In genomic region chr1:44679415-44679814, GRCm38 (mm10) we compare ENCODE assay signal across 15 mouse cellular contexts.
DNase-seq lines count a peak whose midpoint lies in the region; ATAC-seq and TF ChIP-seq lines count a peak whose summit lies in the region.
"Had no signal": no experiment of that assay in that cellular context is flagged by ENCODE, and none has a peak within 500 bp of the region (broad histone marks: within the 10 kb centered on the region; RNA-seq: fewer than 3 reads in every experiment).

No protein-coding gene starts in this region.

- TF ChIP-seq EP300 in lung, postnatal 0 days (IDR thresholded peaks at IDR 0.05): no peak

- peak; percentile 2 for DNase-seq in hindbrain, embryonic 11.5 days (ENCODE audit: low spot score)
- DNase-seq in hindbrain, postnatal 0 days (ENCODE audit: low spot score): no peak
- DNase-seq in lung, postnatal 0 days (ENCODE audit: low spot score): peak; percentile 42
- no peak for DNase-seq in lung, postnatal 4 days
- peak; percentile 31 for DNase-seq in fibroblast of lung, adult 2 months (ENCODE audit: low read depth)
- peak; percentile 3 for DNase-seq in skeletal muscle tissue, adult 2 months (ENCODE audit: low read depth, low spot score)
- no peak for DNase-seq in layer of hippocampus, adult 8-10 months (ENCODE audit: low spot score in 2 of 2)
- DNase-seq: adrenal gland, adult 8-10 months; cerebellum, adult 9-10 months; liver, embryonic 13.5 days; spleen, adult 18-20 months; thymus, postnatal 4 days had no signal

- H3K4me3 ChIP-seq in hindbrain, embryonic 11.5 days (ENCODE audit: low read depth, low read length): no peak overlapping the region
- H3K4me3 ChIP-seq in hindbrain, postnatal 0 days (ENCODE audit: low read length): no peak overlapping the region
- H3K4me3 ChIP-seq in lung, postnatal 0 days (ENCODE audit: low read depth, low read length): no peak overlapping the region
- H3K4me3 ChIP-seq in forebrain, embryonic 15.5 days: no peak overlapping the region
- H3K4me3 ChIP-seq: layer of hippocampus, adult 2 months; liver, embryonic 13.5 days; neural tube, embryonic 13.5 days had no signal

- WGBS in hindbrain, embryonic 11.5 days: 63% methylated on average over 3 of the region's 3 CpGs
- 60% methylated on average over 3 of the region's 3 CpGs for WGBS in hindbrain, postnatal 0 days
- WGBS in lung, postnatal 0 days: 51% methylated on average over 3 of the region's 3 CpGs
- WGBS in forebrain, embryonic 15.5 days: 70% methylated on average over 3 of the region's 3 CpGs

- no peak overlapping the region for H3K27ac ChIP-seq in hindbrain, embryonic 11.5 days (ENCODE audit: low read depth, low read length)
- H3K27ac ChIP-seq in hindbrain, postnatal 0 days: no peak overlapping the region
- no peak overlapping the region for H3K27ac ChIP-seq in lung, postnatal 0 days (ENCODE audit: low read length)
- H3K27ac ChIP-seq in forebrain, embryonic 15.5 days (replicated peaks): no peak overlapping the region
- H3K27ac ChIP-seq: layer of hippocampus, adult 2 months; liver, embryonic 13.5 days; neural tube, embryonic 13.5 days had no signal

- no peaks in the 10 kb centered on the region for H3K4me1 ChIP-seq in hindbrain, embryonic 11.5 days (replicated peaks; ENCODE audit: control insufficient read depth, insufficient read depth, low read length)
- H3K4me1 ChIP-seq in hindbrain, postnatal 0 days (ENCODE audit: insufficient read depth, low read length): no peaks in the 10 kb centered on the region
- H3K4me1 ChIP-seq in lung, postnatal 0 days (ENCODE audit: insufficient read depth, low read depth, low read length): no peaks in the 10 kb centered on the region
- no peaks in the 10 kb centered on the region for H3K4me1 ChIP-seq in forebrain, embryonic 15.5 days
- H3K4me1 ChIP-seq: liver, embryonic 13.5 days; neural tube, embryonic 13.5 days had no signal

- no peak for TF ChIP-seq CTCF in hindbrain, postnatal 0 days (IDR thresholded peaks at IDR 0.05; ENCODE audit: low read depth)
- no peak for TF ChIP-seq CTCF in lung, postnatal 0 days (IDR thresholded peaks at IDR 0.05)

- no peak overlapping the region for H3K4me2 ChIP-seq in hindbrain, embryonic 11.5 days (replicated peaks; ENCODE audit: low read depth, low read length)
- H3K4me2 ChIP-seq in hindbrain, postnatal 0 days (ENCODE audit: low read depth, low read length): no peak overlapping the region
- no peak overlapping the region for H3K4me2 ChIP-seq in lung, postnatal 0 days (replicated peaks; ENCODE audit: low read depth, low read length)
- no peak overlapping the region for H3K4me2 ChIP-seq in forebrain, embryonic 15.5 days (replicated peaks)
- H3K4me2 ChIP-seq: liver, embryonic 13.5 days; neural tube, embryonic 13.5 days had no signal

- no peaks in the 10 kb centered on the region for H3K9me3 ChIP-seq in hindbrain, embryonic 11.5 days (ENCODE audit: control insufficient read depth, low read length)
- no peaks in the 10 kb centered on the region for H3K9me3 ChIP-seq in hindbrain, postnatal 0 days (ENCODE audit: low read length)
- H3K9me3 ChIP-seq in lung, postnatal 0 days (ENCODE audit: low read length): no peaks in the 10 kb centered on the region
- no peaks in the 10 kb centered on the region for H3K9me3 ChIP-seq in forebrain, embryonic 15.5 days
- H3K9me3 ChIP-seq: liver, embryonic 13.5 days; neural tube, embryonic 13.5 days had no signal

- H3K9ac ChIP-seq in hindbrain, embryonic 11.5 days (ENCODE audit: low read depth, low read length): no peak overlapping the region
- no peak overlapping the region for H3K9ac ChIP-seq in hindbrain, postnatal 0 days (replicated peaks; ENCODE audit: low read length)
- H3K9ac ChIP-seq in lung, postnatal 0 days (replicated peaks; ENCODE audit: low read depth): no peak overlapping the region
- no peak overlapping the region for H3K9ac ChIP-seq in forebrain, embryonic 15.5 days (replicated peaks)
- H3K9ac ChIP-seq: liver, embryonic 13.5 days; neural tube, embryonic 13.5 days had no signal

- H3K27me3 ChIP-seq in hindbrain, embryonic 11.5 days (ENCODE audit: control insufficient read depth, insufficient read depth, low read length): no peaks in the 10 kb centered on the region
- no peaks in the 10 kb centered on the region for H3K27me3 ChIP-seq in hindbrain, postnatal 0 days (ENCODE audit: insufficient read depth, low read length)
- H3K27me3 ChIP-seq in lung, postnatal 0 days (replicated peaks; ENCODE audit: insufficient read depth, low read length): no peaks in the 10 kb centered on the region
- no peaks in the 10 kb centered on the region for H3K27me3 ChIP-seq in forebrain, embryonic 15.5 days
- H3K27me3 ChIP-seq: liver, embryonic 13.5 days; neural tube, embryonic 13.5 days had no signal

- no peak for ATAC-seq in hindbrain, embryonic 11.5 days (ENCODE audit: low FRiP score)
- no peak for ATAC-seq in hindbrain, postnatal 0 days
- ATAC-seq in lung, postnatal 0 days: no peak
- no peak for ATAC-seq in forebrain, embryonic 15.5 days (replicated peaks)

- H3K36me3 ChIP-seq in hindbrain, embryonic 11.5 days (ENCODE audit: control insufficient read depth, insufficient read depth, low read length): no peaks in the 10 kb centered on the region
- H3K36me3 ChIP-seq in hindbrain, postnatal 0 days (ENCODE audit: insufficient read depth, low read length): no peaks in the 10 kb centered on the region
- H3K36me3 ChIP-seq in lung, postnatal 0 days (ENCODE audit: insufficient read depth, low read length): no peaks in the 10 kb centered on the region
- no peaks in the 10 kb centered on the region for H3K36me3 ChIP-seq in forebrain, embryonic 15.5 days
- H3K36me3 ChIP-seq: liver, embryonic 13.5 days; neural tube, embryonic 13.5 days had no signal

Comparison
In these comparisons a context has a peak if more than half of its experiments do, and no peak if none do; other contexts are left out.
1. DNase-seq: peak in hindbrain, embryonic 11.5 days (single experiment), lung, postnatal 0 days (single experiment), fibroblast of lung, adult 2 months (single experiment) and skeletal muscle tissue, adult 2 months (single experiment); none in hindbrain, postnatal 0 days (single experiment), lung, postnatal 4 days (0 of 2) and layer of hippocampus, adult 8-10 months (0 of 2).